Mouse (Mus musculus) layer of hippocampus, postnatal 10 days (tissue): ENCODE measurements around the gene 4930402H24Rik. TPM values are rescaled to one million over a fixed set of nuclear protein-coding genes. Genes with fewer than 3 reads are reported as not detected.
"Not testable (repeated sequence)": the region's sequence is repeated elsewhere in the genome, so short reads cannot be mapped to it uniquely, and the experiment has no call there.

Experiments
- DNase-seq, 2 experiments: peaks; one replicate each; pipeline ENCODE4 v3.0.0; 2021; ENCODE audit warnings: low spot score in 2 of 2
- total RNA-seq, 2 experiments: library from RNA; stranded (reverse); gene quantifications; 2 replicates each; pipeline ENCODE4 v1.2.3; 2021

4930402H24Rik gene
- total RNA-seq, 2 experiments from 2014 or later, result 79.8 to 94.0 TPM

GRCm38 (mm10) chr2:130862091-130862490, 44.1 kb downstream of the 4930402H24Rik start:
- no peak for DNase-seq

DNA sequence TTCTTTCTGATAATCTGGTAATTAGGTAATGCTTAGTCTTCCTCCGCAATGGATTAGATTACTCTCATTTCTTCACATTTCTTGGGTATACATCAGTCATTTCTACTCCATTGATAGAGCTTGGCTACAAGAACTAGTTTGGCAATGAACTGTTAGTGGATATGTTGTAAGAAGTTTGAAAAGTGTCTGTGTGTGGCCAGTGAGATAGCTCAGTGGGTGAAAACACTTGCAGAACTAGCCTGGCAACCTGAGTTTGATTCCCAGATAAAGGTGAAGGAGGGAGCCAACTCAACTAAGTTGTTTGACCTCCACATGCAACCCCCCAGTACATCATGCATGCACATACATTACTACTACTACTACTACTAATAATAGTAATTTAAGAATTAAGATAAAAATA, 53.2 kb downstream of the 4930402H24Rik start:
- DNase-seq, result no peak

DNA sequence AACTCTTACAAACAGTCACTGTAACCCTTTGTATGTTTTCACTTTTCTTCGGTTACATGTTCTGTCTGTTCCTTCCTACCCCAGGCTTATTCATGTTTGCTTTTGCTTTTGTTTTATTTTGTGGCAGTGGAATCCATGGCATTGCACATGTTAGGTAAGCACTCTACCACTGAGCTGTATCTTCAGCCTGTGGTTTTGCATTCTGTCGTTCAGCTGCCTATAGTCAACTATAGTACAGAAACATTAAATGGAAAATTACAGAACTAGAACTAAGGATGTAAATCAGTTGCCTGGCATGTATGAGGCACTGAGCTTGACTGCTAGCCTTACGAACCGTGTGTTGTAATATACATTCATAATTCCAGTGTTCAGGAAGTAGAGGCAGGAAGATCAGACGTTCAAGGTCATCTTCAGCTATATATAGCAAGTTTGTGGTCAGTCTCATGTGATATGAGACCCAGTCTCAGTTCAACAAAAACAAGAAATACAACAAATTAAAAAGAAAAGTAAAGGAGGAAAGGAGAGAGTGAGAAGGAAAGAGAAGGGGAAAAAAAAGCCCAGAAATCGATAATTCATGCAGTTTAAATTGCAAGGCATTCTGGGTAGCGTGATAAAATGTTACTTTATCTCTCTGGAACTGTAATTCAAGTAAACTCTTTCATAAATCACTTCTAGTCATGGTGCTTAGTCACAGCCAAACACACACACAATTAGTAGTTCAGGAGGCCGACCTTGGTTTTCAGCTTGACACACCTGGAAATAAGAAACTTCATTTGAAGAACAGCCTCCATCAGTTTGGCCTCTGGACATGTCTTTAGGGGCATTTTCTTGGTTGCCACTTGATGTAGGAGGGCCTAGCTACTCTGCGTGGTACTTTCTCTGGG, 54.6 kb downstream of the 4930402H24Rik start:
- DNase-seq, result no peak

GRCm38 (mm10) chr2:130849688-130850087, 56.5 kb downstream of the 4930402H24Rik start:
- no peak for DNase-seq

- no peak for DNase-seq
Observed at GRCm38 (mm10) chr2:130848313-130848712, 57.9 kb downstream of the 4930402H24Rik start.

DNA sequence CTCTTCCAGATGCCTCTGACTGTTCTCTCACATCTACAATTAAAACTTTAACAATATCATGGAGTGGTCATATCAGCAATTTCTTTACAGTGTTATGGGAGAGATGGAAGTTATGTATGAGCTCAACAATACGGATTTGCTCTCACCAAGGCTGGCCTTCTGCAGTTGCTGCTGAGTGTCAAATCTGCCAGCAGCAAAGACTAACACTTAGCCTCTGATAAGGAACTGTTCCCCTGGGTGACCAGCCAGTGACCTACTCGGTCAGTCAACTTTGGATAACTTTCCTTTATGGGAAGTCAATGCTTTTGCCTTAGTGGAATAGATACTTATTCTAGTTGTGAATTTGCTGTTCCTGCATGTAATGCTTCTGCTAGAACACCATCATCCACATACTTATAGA, 62.6 kb downstream of the 4930402H24Rik start:
- DNase-seq, result no peak

DNA sequence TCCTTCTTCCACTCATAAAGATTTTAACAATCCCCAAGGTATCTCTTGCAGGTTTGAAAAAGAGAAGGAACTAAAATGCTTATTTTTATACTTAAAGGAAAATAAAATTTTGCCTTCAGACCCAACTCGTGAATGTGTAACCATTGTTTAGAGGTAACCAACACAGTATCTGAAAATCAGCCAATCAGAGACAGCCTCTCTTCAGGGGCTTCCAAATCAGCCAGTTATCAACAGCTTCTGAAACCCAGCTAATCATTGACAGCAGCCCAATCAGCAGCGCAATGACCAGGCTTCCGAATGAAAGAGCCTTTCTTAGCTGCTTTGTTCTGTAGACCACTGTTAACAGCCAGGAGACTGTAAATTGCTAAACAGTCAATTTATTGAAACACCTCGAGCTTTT, 65.4 kb downstream of the 4930402H24Rik start:
- DNase-seq, result peak; percentile 81 to 86

- peak; percentile 77 to 85 for DNase-seq
Observed at GRCm38 (mm10) chr2:130839874-130840661, 66.1 kb downstream of the 4930402H24Rik start.

GRCm38 (mm10) chr2:130839528-130839873, 66.7 kb downstream of the 4930402H24Rik start:
- peak; percentile 68 to 71 for DNase-seq

DNA sequence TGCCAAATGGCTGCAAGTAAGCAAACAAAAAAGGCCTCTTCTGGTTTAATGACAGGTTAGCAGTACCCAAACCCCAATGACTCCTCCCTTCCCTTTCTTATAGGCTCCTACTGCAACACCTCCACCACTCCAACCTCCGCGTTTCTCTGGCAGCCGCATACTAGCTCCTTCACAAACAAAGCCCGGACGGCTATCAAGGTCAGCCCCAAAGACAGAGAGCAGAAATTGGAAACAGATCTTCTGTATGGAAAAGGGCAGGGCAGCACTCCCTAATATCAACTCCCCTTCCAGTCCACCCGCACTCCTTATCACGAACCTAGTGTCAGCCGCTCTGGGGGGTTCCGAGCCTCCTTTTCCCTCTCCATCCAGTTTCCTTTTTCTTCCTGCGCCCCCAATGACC, 67.1 kb downstream of the 4930402H24Rik start:
- peak; percentile 24 to 43 for DNase-seq

DNA sequence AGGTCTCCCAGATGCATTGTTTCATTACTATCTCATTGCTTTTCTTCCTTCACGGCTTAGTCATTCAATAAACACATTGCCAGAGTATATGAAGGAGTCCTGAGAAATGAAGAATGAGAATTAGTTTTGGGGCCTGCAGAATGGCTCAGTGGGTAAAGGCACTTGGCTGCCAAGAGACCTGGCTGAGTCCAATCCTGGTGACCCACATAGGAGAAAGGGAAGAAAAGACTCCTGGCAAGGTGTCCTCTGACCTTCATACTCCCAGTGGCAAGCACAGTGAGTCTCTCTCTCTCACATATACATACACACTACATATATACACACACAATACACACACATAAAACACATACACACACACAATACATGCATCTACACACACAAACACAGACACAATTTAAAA, 68.1 kb downstream of the 4930402H24Rik start:
- DNase-seq, result no peak

DNA sequence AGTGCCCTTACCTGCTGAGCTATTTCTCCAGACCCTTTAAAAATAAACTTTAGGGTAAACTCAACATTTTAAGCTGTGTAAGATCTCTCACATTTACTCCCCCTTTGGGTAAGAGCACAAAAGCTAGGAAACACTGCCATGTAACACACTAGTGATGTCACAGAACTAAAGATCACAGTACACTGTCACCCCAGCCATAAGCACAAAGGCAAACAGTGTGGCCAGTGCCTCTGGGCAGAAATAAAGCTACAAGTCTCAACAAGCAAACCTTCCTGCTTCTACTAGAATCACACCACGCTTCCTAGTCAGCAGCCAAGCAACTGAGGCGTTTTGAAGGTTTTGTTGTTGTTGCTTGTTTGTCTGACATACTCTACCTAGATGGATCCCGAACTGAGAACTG, 72.5 kb downstream of the 4930402H24Rik start:
- DNase-seq, result no peak

- no peak for DNase-seq
Observed at GRCm38 (mm10) chr2:130832582-130832981, 73.6 kb downstream of the 4930402H24Rik start.

DNA sequence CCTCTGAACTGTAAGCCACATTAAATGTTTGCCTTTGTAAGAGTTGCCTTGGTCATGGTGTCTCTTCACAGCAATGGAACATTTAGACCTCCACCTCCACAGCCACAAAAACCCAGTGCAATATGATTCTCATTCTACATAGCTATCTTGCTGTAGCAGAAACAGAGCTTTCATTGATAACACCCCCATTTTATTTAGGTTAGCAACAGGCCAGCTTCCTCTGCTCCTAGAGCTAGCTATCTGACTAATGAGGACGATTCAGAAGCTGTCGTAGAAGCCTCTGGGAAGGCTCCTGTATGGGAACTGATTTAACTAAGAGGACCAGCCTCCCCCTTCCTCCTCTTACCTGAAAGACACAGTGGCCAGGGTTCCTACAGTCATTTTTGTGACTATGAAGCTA, 74.2 kb downstream of the 4930402H24Rik start:
- no peak for DNase-seq

- DNase-seq, result no peak
Observed at GRCm38 (mm10) chr2:130830236-130830635, 76.0 kb downstream of the 4930402H24Rik start.

- DNase-seq, result no peak
Observed at GRCm38 (mm10) chr2:130829496-130829895, 76.7 kb downstream of the 4930402H24Rik start.

DNA sequence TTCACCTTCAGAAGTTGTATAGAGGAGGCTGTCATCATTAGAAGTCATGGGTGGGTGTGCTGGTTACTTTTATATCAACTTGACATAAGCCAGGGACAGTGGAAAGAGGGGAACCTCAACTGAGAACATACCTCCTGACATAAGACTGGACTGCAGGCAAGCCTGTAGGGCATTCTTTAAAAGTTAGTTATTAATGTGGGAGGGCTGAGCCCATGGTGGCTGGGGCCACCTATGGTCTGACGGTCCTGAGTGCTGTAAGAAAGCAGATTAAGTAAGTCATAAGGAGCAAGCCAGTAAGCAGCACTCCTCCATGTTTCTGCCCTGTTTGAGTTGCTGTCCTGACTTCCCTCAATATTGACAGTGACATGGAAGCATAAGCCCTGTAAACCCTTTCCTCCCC, 77.5 kb downstream of the 4930402H24Rik start:
- DNase-seq, result no peak

GRCm38 (mm10) chr2:130828066-130828465, 78.1 kb downstream of the 4930402H24Rik start:
- not testable (repeated sequence) for DNase-seq

GRCm38 (mm10) chr2:130827410-130827809, 78.8 kb downstream of the 4930402H24Rik start:
- DNase-seq, result peak; percentile 39 to 58

DNA sequence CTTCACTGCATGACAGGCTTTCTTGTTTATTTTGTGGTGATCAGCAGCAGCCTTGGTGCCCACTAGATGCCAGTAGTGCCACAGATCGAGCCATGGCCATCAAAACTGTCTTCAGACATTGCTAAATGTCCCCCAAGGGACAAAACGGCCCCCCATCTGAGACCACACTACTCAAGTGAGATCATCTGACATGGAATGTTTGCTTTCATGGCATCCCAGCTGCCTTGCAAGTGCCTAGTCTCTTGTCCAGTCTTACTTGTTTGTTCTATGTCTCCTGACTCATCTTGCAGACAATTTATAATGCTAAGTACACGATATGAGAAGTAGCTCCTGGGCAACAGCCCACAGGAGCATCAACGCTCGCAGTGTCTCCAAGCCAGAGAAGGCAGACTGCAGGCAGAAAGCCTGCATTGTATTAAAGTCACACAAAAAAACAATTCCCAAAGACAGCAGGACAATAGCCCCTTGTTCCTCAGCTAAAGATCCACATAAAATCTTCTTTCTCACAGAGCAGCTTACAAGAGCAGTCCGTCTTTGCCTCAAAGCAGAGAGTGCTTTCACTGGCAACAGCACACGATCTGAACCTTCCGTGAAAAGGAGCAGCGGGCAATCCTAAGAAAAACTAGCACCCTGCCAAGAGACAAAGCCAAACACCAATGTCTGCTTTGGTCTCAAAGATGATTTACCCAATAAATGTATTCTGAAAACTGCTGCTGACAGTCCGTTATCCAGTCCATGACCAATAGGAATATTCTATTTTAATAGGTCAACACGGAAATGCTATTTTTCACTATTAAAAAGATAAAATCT, 87.2 kb downstream of the 4930402H24Rik start:
- peak; percentile 28 to 43 for DNase-seq

DNA sequence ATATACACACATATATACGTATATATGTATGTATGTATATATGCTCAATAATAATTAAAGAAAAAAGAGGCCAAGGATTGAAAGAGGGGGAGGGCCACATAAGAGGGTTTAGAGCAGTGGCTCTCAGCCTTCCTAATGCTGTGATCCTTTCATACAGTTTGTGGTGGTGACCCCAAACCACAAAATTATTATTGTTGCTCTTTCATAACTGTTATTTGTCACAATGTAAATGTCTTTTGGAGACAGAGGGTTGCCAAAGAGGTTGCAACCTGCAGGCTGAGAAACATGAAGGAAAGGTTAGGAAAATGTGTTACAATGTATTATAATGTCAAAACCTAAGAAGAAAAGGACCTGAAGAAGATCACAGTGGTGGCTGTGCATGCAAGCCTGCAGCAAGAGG, 88.3 kb downstream of the 4930402H24Rik start:
- no peak for DNase-seq
